25 mouse cellular contexts compared by ENCODE assay signal in genomic region chr17:66218321-66218720, GRCm38 (mm10).
"Had no signal": no experiment of that assay in that cellular context is flagged by ENCODE, and none has a peak within 500 bp of the region (broad histone marks: within the 10 kb centered on the region; RNA-seq: fewer than 3 reads in every experiment).

No protein-coding gene starts in this region.

- H3K9me3 ChIP-seq: heart, embryonic 10.5 days; heart, embryonic 15.5 days; hindbrain, embryonic 13.5 days; hindbrain, embryonic 15.5 days; kidney, embryonic 15.5 days; limb, embryonic 13.5 days; limb, embryonic 15.5 days; liver, embryonic 12.5 days had no signal

- H3K27ac ChIP-seq: gastrocnemius, adult 2 months; heart, embryonic 10.5 days; heart, embryonic 13.5 days; heart, embryonic 15.5 days; hindbrain, embryonic 13.5 days; hindbrain, embryonic 15.5 days; hindbrain, postnatal 0 days; kidney, embryonic 15.5 days; limb, embryonic 13.5 days; limb, embryonic 15.5 days; liver, embryonic 12.5 days had no signal

- H3K9ac ChIP-seq: heart, embryonic 13.5 days; heart, embryonic 15.5 days; hindbrain, embryonic 13.5 days; hindbrain, embryonic 15.5 days; kidney, embryonic 15.5 days; limb, embryonic 13.5 days; limb, embryonic 15.5 days; liver, embryonic 12.5 days had no signal

- H3K36me3 ChIP-seq: heart, embryonic 10.5 days; heart, embryonic 13.5 days; heart, embryonic 15.5 days; hindbrain, embryonic 13.5 days; hindbrain, embryonic 15.5 days; kidney, embryonic 15.5 days; limb, embryonic 13.5 days; limb, embryonic 15.5 days; liver, embryonic 12.5 days had no signal

- DNase-seq: gastrocnemius, adult 2 months; gastrocnemius, postnatal 10 days; gastrocnemius, postnatal 25 days; heart, adult 18-20 months; heart, postnatal 14 days; heart, postnatal 36 days; kidney, adult 11 months; kidney, adult 2 months; kidney, adult 9 months; kidney, postnatal 10 days; kidney, postnatal 36 days; layer of hippocampus, adult 9-11 months; layer of hippocampus, postnatal 36 days; left cerebral cortex, postnatal 4 days had no signal

- H3K4me1 ChIP-seq: heart, embryonic 10.5 days; heart, embryonic 13.5 days; heart, embryonic 15.5 days; hindbrain, embryonic 13.5 days; hindbrain, embryonic 15.5 days; limb, embryonic 13.5 days; limb, embryonic 15.5 days had no signal

- H3K4me3 ChIP-seq: gastrocnemius, adult 2 months; heart, embryonic 10.5 days; heart, embryonic 13.5 days; heart, embryonic 15.5 days; hindbrain, embryonic 13.5 days; hindbrain, embryonic 15.5 days; kidney, embryonic 15.5 days; limb, embryonic 13.5 days; limb, embryonic 15.5 days; liver, embryonic 12.5 days had no signal

- H3K27me3 ChIP-seq: heart, embryonic 13.5 days; heart, embryonic 15.5 days; hindbrain, embryonic 13.5 days; hindbrain, embryonic 15.5 days; kidney, embryonic 15.5 days; limb, embryonic 13.5 days; limb, embryonic 15.5 days; liver, embryonic 12.5 days had no signal

- ATAC-seq: hindbrain, postnatal 0 days; intestine, embryonic 16.5 days; liver, embryonic 12.5 days had no signal
